Mouse (Mus musculus) limb, embryonic 10.5 days (tissue): ENCODE data around the gene Isg15. TPM values are rescaled to one million over a fixed set of nuclear protein-coding genes. Genes with fewer than 3 reads are reported as not detected.

Experiments used
- DNase-seq: peaks from one replicate; pipeline ENCODE4 v3.0.0-alpha.2; 2017; ENCODE audit warnings: low spot score
- H3K27ac ChIP-seq: fragments of 300-500 bp; sonication (generic); 2 replicates; pipeline ENCODE4 v1.5.1; 2016; ENCODE audit warnings: mild to moderate bottlenecking
- H3K27me3 ChIP-seq: fragments of 300-500 bp; sonication (generic); 2 replicates; pipeline ENCODE4 v1.6.1; 2016; ENCODE audit warnings: low read depth, mild to moderate bottlenecking; ENCODE audit not compliant: poor library complexity, severe bottlenecking
- H3K36me3 ChIP-seq: fragments of 300-500 bp; sonication (generic); 2 replicates; pipeline ENCODE4 v1.6.1; 2016; ENCODE audit warnings: mild to moderate bottlenecking, moderate library complexity
- H3K4me1 ChIP-seq: fragments of 300-500 bp; sonication (generic); 2 replicates; pipeline ENCODE4 v1.6.1; 2016
- H3K4me3 ChIP-seq: fragments of 300-500 bp; sonication (generic); 2 replicates; pipeline ENCODE4 v1.5.1; 2016; ENCODE audit warnings: mild to moderate bottlenecking, moderate library complexity
- H3K9me3 ChIP-seq: fragments of 300-500 bp; sonication (generic); replicated peaks from 2 replicates; pipeline ENCODE4 v1.6.1; 2016; ENCODE audit warnings: mild to moderate bottlenecking
- WGBS: fragments of 180-500 bp; shearing (Covaris S2); methylation state at CpG from one replicate; pipeline ENCODE4 v1.1.7; 2016; 5-methylcytosine and 5-hydroxymethylcytosine counted together
- polyA plus RNA-seq: library from polyadenylated mRNA; unstranded; fragments of >200 nt; fragmentation: Nextera tagmentation; extraction: Ambion mirVana; gene quantifications from 2 replicates; pipeline ENCODE4 v1.2.1, GENCODE M21; 2016

Gene Isg15
- polyA plus RNA-seq, result 0.20 and 0.45 TPM in 2 replicates

GRCm38 (mm10) chr4:156200623-156201475 is at the start of gene Isg15:
TSS of gene Isg15 (minus strand) at chr4:156200818.
- Histone ChIP-seq H3K27ac (no peak within 1 kb of the TSS), H3K27me3 (peaks cover 42% of the 10 kb centered on the region), H3K4me1 (peaks cover 40% of the 10 kb centered on the region), H3K36me3 (no peaks in the 10 kb centered on the region), H3K4me3 (no peak within 1 kb of the TSS), H3K9me3 (no peaks in the 10 kb centered on the region)
- DNase-seq, result no peak
- 61% methylated on average over 10 of the region's 10 CpGs for WGBS

- peaks cover 16% of the 10 kb centered on the region for H3K4me1 ChIP-seq
- DNase-seq, result no peak
- no peaks in the 10 kb centered on the region for H3K9me3 ChIP-seq
- no peak overlapping the region for H3K4me3 ChIP-seq
- H3K36me3 ChIP-seq, result peaks cover 50% of the 10 kb centered on the region
- WGBS, result 55% methylated on average over 11 of the region's 11 CpGs
- peaks cover 44% of the 10 kb centered on the region for H3K27me3 ChIP-seq
- H3K27ac ChIP-seq, result no peak overlapping the region
Measured at GRCm38 (mm10) chr4:156249567-156249966, 48.9 kb upstream of the Isg15 start.

GRCm38 (mm10) chr4:156236651-156237447 is 36.2 kb upstream of the Isg15 start:
- Histone ChIP-seq H3K27ac (peak overlapping the region; percentile 71; the same call in 1 of the 2 replicates), H3K4me1 (peaks cover 24% of the 10 kb centered on the region), H3K4me3 (peak overlapping the region; percentile 83), H3K9me3 (no peaks in the 10 kb centered on the region), H3K27me3 (no peaks in the 10 kb centered on the region), H3K36me3 (peaks cover 64% of the 10 kb centered on the region)
- WGBS, result 26% methylated on average over 58 of the region's 60 CpGs
- DNase-seq, result peak; percentile 56

- Histone ChIP-seq H3K36me3 (peaks cover 64% of the 10 kb centered on the region), H3K4me3 (peak within 1 kb of the TSS; percentile 83), H3K4me1 (peaks cover 24% of the 10 kb centered on the region), H3K27me3 (no peaks in the 10 kb centered on the region), H3K27ac (peak within 1 kb of the TSS; percentile 94), H3K9me3 (no peaks in the 10 kb centered on the region)
- DNase-seq, result peak; percentile 97
- under 1% methylated on average over 90 of the region's 90 CpGs for WGBS
Measured at GRCm38 (mm10) chr4:156235808-156236533, 35.4 kb upstream of the Isg15 start, which contains the start of gene Noc2l. TSS of gene Noc2l (plus strand) at chr4:156236010.

- under 1% methylated on average over 15 of the region's 15 CpGs for WGBS
- DNase-seq, result no peak
- peaks cover 24% of the 10 kb centered on the region for H3K4me1 ChIP-seq
- no peaks in the 10 kb centered on the region for H3K27me3 ChIP-seq
- no peaks in the 10 kb centered on the region for H3K9me3 ChIP-seq
- H3K27ac ChIP-seq, result peak overlapping the region; percentile 94
- H3K4me3 ChIP-seq, result peak overlapping the region; percentile 83
- H3K36me3 ChIP-seq, result peaks cover 64% of the 10 kb centered on the region
Measured at GRCm38 (mm10) chr4:156235360-156235770, 34.7 kb upstream of the Isg15 start.

- Histone ChIP-seq H3K9me3 (no peaks in the 10 kb centered on the region), H3K4me1 (peaks cover 24% of the 10 kb centered on the region), H3K4me3 (peak within 1 kb of the TSS; percentile 83), H3K27me3 (no peaks in the 10 kb centered on the region), H3K36me3 (peaks cover 64% of the 10 kb centered on the region), H3K27ac (peak within 1 kb of the TSS; percentile 94)
- peak; percentile 87 for DNase-seq
- 0% methylated on average over 40 of the region's 48 CpGs for WGBS
Measured at GRCm38 (mm10) chr4:156234701-156235213, 34.1 kb upstream of the Isg15 start, which contains the start of gene Plekhn1. TSS of gene Plekhn1 (minus strand) at chr4:156234857.

GRCm38 (mm10) chr4:156234021-156234501 is 33.4 kb upstream of the Isg15 start:
- peak; percentile 63 for DNase-seq
- Histone ChIP-seq H3K9me3 (no peaks in the 10 kb centered on the region), H3K27ac (peak overlapping the region; percentile 91), H3K4me3 (peak overlapping the region; percentile 67), H3K27me3 (no peaks in the 10 kb centered on the region), H3K36me3 (peaks cover 64% of the 10 kb centered on the region), H3K4me1 (peaks cover 24% of the 10 kb centered on the region)
- WGBS, result 2% methylated on average over 17 of the region's 17 CpGs

- WGBS, result 23% methylated on average over 12 of the region's 12 CpGs
- DNase-seq, result no peak
- peaks cover 53% of the 10 kb centered on the region for H3K36me3 ChIP-seq
Measured at GRCm38 (mm10) chr4:156228393-156229024, 27.9 kb upstream of the Isg15 start.

GRCm38 (mm10) chr4:156227752-156228392 is 27.3 kb upstream of the Isg15 start:
- Histone ChIP-seq H3K36me3 (peaks cover 49% of the 10 kb centered on the region), H3K4me3 (peak overlapping the region; percentile 17), H3K9me3 (no peaks in the 10 kb centered on the region), H3K27ac (peak overlapping the region; percentile 51; the same call in 1 of the 2 replicates), H3K27me3 (no peaks in the 10 kb centered on the region), H3K4me1 (peaks cover 13% of the 10 kb centered on the region)
- WGBS, result 37% methylated on average over 18 of the region's 18 CpGs
- DNase-seq, result no peak

More at GRCm38 (mm10) chr4:156228393-156229024, 27.9 kb upstream of the Isg15 start:
- Histone ChIP-seq H3K27me3 (no peaks in the 10 kb centered on the region), H3K4me3 (peak overlapping the region; percentile 17), H3K9me3 (no peaks in the 10 kb centered on the region), H3K27ac (peak overlapping the region; percentile 51; the same call in 1 of the 2 replicates), H3K4me1 (peaks cover 18% of the 10 kb centered on the region)

GRCm38 (mm10) chr4:156224276-156224675 is 23.7 kb upstream of the Isg15 start:
- H3K4me3 ChIP-seq, result no peak overlapping the region
- DNase-seq, result no peak
- no peaks in the 10 kb centered on the region for H3K9me3 ChIP-seq
- no peak overlapping the region for H3K27ac ChIP-seq
- 92% methylated on average over 2 of the region's 2 CpGs for WGBS
- H3K27me3 ChIP-seq, result no peaks in the 10 kb centered on the region
- peaks cover 13% of the 10 kb centered on the region for H3K36me3 ChIP-seq
- peaks cover 13% of the 10 kb centered on the region for H3K4me1 ChIP-seq

- 89% methylated on average over 11 of the region's 11 CpGs for WGBS
- Histone ChIP-seq H3K4me1 (no peaks in the 10 kb centered on the region), H3K27me3 (no peaks in the 10 kb centered on the region), H3K27ac (no peak overlapping the region), H3K36me3 (no peaks in the 10 kb centered on the region), H3K4me3 (no peak overlapping the region), H3K9me3 (no peaks in the 10 kb centered on the region)
- DNase-seq, result no peak
Measured at GRCm38 (mm10) chr4:156219936-156220335, 19.3 kb upstream of the Isg15 start.
